Mouse (Mus musculus) spleen, postnatal 14 days (tissue): ENCODE data around the gene Cnnm4.

Source experiments
- DNase-seq, 2 experiments: peaks; one replicate each; pipeline ENCODE4 v3.0.0; 2021 to 2022; ENCODE audit warnings: low spot score in 2 of 2

Cnnm4 gene

GRCm38 (mm10) chr1:36541844-36542243 lies 70.4 kb downstream of the Cnnm4 start:
- no peak for DNase-seq

- no peak for DNase-seq
Measured at GRCm38 (mm10) chr1:36542925-36543324, 71.5 kb downstream of the Cnnm4 start.

GRCm38 (mm10) chr1:36545382-36545781 lies 74.0 kb downstream of the Cnnm4 start:
- no peak for DNase-seq

- peak in 1 of 2 experiments; percentile 23 for DNase-seq
Measured at GRCm38 (mm10) chr1:36545845-36546600, 74.6 kb downstream of the Cnnm4 start.

GRCm38 (mm10) chr1:36546888-36547471 lies 75.6 kb downstream of the Cnnm4 start, which contains the start of gene Ankrd39:
Ankrd39 (minus strand) TSS chr1:36547445.
- DNase-seq, result peak; percentile 91 to 93

- DNase-seq, result no peak
Measured at GRCm38 (mm10) chr1:36547981-36548598, 76.7 kb downstream of the Cnnm4 start.

- DNase-seq, result no peak
Measured at GRCm38 (mm10) chr1:36548771-36549170, 77.4 kb downstream of the Cnnm4 start.

GRCm38 (mm10) chr1:36549491-36549890 lies 78.1 kb downstream of the Cnnm4 start:
- DNase-seq, result no peak

GRCm38 (mm10) chr1:36550075-36550863 lies 78.8 kb downstream of the Cnnm4 start:
- no peak for DNase-seq

GRCm38 (mm10) chr1:36551904-36552303 lies 80.5 kb downstream of the Cnnm4 start:
- DNase-seq, result no peak

GRCm38 (mm10) chr1:36552506-36552905 lies 81.1 kb downstream of the Cnnm4 start:
- DNase-seq, result no peak

- DNase-seq, result no peak
Measured at GRCm38 (mm10) chr1:36554633-36555399, 83.4 kb downstream of the Cnnm4 start.

GRCm38 (mm10) chr1:36555798-36556395 lies 84.5 kb downstream of the Cnnm4 start:
- DNase-seq, result no peak

- DNase-seq, result peak; percentile 45 to 68
Measured at GRCm38 (mm10) chr1:36556553-36557456, 85.4 kb downstream of the Cnnm4 start.

- DNase-seq, result peak in 1 of 2 experiments; percentile 18
Measured at GRCm38 (mm10) chr1:36557457-36558011, 86.1 kb downstream of the Cnnm4 start.
